Mouse (Mus musculus) limb, embryonic 11.5 days (tissue): ENCODE measurements at regions not wholly inside any gene's neighbourhood (a gene's known extent, or its start where the extent isn't known, plus 50 kb on each side); places are given as distances from the start of the nearest gene placed in this dataset.
A peak's percentile ranks its signal among the peaks of the same experiment; 100 is the strongest.
"Not testable (repeated sequence)": the region's sequence is repeated elsewhere in the genome, so short reads cannot be mapped to it uniquely, and the experiment has no call there.

Experiments
- ATAC-seq: fragments of 200-750 bp; cut with Nextera tagmentation; 2 replicates; pipeline ENCODE4 v1.8.0; 2017; ENCODE audit warnings: low read depth; ENCODE audit not compliant: insufficient number of reproducible peaks, low FRiP score, low TSS enrichment
- DNase-seq: peaks from one replicate; pipeline ENCODE4 v3.0.0-alpha.2; 2015; ENCODE audit warnings: low spot score
- H3K27ac ChIP-seq: fragments of 300-500 bp; sonication (generic); replicated peaks from 2 replicates; pipeline ENCODE4 v1.5.1; 2014; ENCODE audit warnings: low read depth, mild to moderate bottlenecking, low read length
- H3K27me3 ChIP-seq: fragments of 300-500 bp; sonication (generic); 2 replicates; pipeline ENCODE4 v1.6.1; 2014; ENCODE audit warnings: mild to moderate bottlenecking, low read length, mixed read lengths; ENCODE audit not compliant: control insufficient read depth, insufficient read depth
- H3K36me3 ChIP-seq: fragments of 300-500 bp; sonication (generic); 2 replicates; pipeline ENCODE4 v1.6.1; 2014; ENCODE audit warnings: mild to moderate bottlenecking, low read length, moderate library complexity, mixed read lengths; ENCODE audit not compliant: control insufficient read depth, insufficient read depth
- H3K4me1 ChIP-seq: fragments of 300-500 bp; sonication (generic); 2 replicates; pipeline ENCODE4 v1.6.1; 2014; ENCODE audit warnings: low read length, mixed read lengths; ENCODE audit not compliant: control insufficient read depth, insufficient read depth
- H3K4me2 ChIP-seq: fragments of 300-500 bp; sonication (generic); 2 replicates; pipeline ENCODE4 v1.6.1; 2014; ENCODE audit warnings: low read depth, mild to moderate bottlenecking, moderate library complexity; ENCODE audit not compliant: severe bottlenecking
- H3K4me3 ChIP-seq: fragments of 300-500 bp; sonication (generic); 2 replicates; pipeline ENCODE4 v1.5.1; 2014; ENCODE audit warnings: low read depth, low read length
- H3K9ac ChIP-seq: fragments of 300-500 bp; sonication (generic); 2 replicates; pipeline ENCODE4 v1.6.1; 2014; ENCODE audit warnings: mild to moderate bottlenecking, low read length
- H3K9me3 ChIP-seq: fragments of 300-500 bp; sonication (generic); 2 replicates; pipeline ENCODE4 v1.6.1; 2016; ENCODE audit warnings: low read length; ENCODE audit not compliant: control insufficient read depth
- WGBS: fragments of 180-500 bp; shearing (Covaris S2); extraction: QIAGEN DNeasy Blood & Tissue Kit; methylation state at CpG from one replicate; pipeline ENCODE4 v1.1.7; 2014; 5-methylcytosine and 5-hydroxymethylcytosine counted together

- H3K4me2 ChIP-seq, result no peak overlapping the region
- peak; percentile 37 for DNase-seq
These were observed 173.2 kb downstream of the Phf3 start for GRCm38 (mm10) chr1:30700399-30701081.

GRCm38 (mm10) chr1:30696342-30696741 is 177.4 kb downstream of the Phf3 start:
- Histone ChIP-seq H3K9me3 (no peaks in the 10 kb centered on the region), H3K4me3 (no peak overlapping the region), H3K36me3 (no peaks in the 10 kb centered on the region), H3K4me1 (no peaks in the 10 kb centered on the region), H3K27ac (no peak overlapping the region), H3K4me2 (no peak overlapping the region), H3K27me3 (no peaks in the 10 kb centered on the region), H3K9ac (no peak overlapping the region)
- no peak for ATAC-seq
- DNase-seq, result no peak

More at GRCm38 (mm10) chr1:30700399-30701081, 173.2 kb downstream of the Phf3 start:
- H3K9ac ChIP-seq, result no peak overlapping the region
- WGBS, result 51% methylated on average over 10 of the region's 10 CpGs
- H3K27me3 ChIP-seq, result no peaks in the 10 kb centered on the region
- H3K27ac ChIP-seq, result no peak overlapping the region
- no peaks in the 10 kb centered on the region for H3K9me3 ChIP-seq
- no peak overlapping the region for H3K4me3 ChIP-seq
- H3K36me3 ChIP-seq, result no peaks in the 10 kb centered on the region
- 0 out of 2 replicates have a peak, but pooled peaks have one; percentile 60 for ATAC-seq
- no peaks in the 10 kb centered on the region for H3K4me1 ChIP-seq

GRCm38 (mm10) chr1:30685318-30685717 is 188.4 kb downstream of the Phf3 start:
- H3K36me3 ChIP-seq, result no peaks in the 10 kb centered on the region
- ATAC-seq (no peak), DNase-seq (no peak)
- H3K27me3 ChIP-seq, result no peaks in the 10 kb centered on the region
- no peak overlapping the region for H3K27ac ChIP-seq
- no peak overlapping the region for H3K9ac ChIP-seq
- WGBS, result 88% methylated on average over 3 of the region's 3 CpGs
- no peak overlapping the region for H3K4me3 ChIP-seq
- H3K9me3 ChIP-seq, result no peaks in the 10 kb centered on the region
- no peak overlapping the region for H3K4me2 ChIP-seq
- H3K4me1 ChIP-seq, result no peaks in the 10 kb centered on the region

- no peak overlapping the region for H3K4me2 ChIP-seq
- H3K9me3 ChIP-seq, result no peaks in the 10 kb centered on the region
- H3K4me1 ChIP-seq, result no peaks in the 10 kb centered on the region
- 85% methylated on average over 2 of the region's 2 CpGs for WGBS
- H3K36me3 ChIP-seq, result no peaks in the 10 kb centered on the region
- ATAC-seq, result no peak
- DNase-seq, result no peak
- no peak overlapping the region for H3K4me3 ChIP-seq
- H3K27me3 ChIP-seq, result no peaks in the 10 kb centered on the region
- H3K9ac ChIP-seq, result no peak overlapping the region
- H3K27ac ChIP-seq, result no peak overlapping the region
These were observed 189.8 kb downstream of the Phf3 start for GRCm38 (mm10) chr1:30683889-30684288.

GRCm38 (mm10) chr1:30639807-30640206 is 233.9 kb downstream of the Phf3 start:
- 63% methylated on average over 2 of the region's 2 CpGs for WGBS
- ATAC-seq (no peak), DNase-seq (no peak)
- no peaks in the 10 kb centered on the region for H3K9me3 ChIP-seq
- H3K4me3 ChIP-seq, result no peak overlapping the region
- no peaks in the 10 kb centered on the region for H3K27me3 ChIP-seq
- no peaks in the 10 kb centered on the region for H3K36me3 ChIP-seq
- H3K4me2 ChIP-seq, result no peak overlapping the region
- H3K27ac ChIP-seq, result no peak overlapping the region
- no peaks in the 10 kb centered on the region for H3K4me1 ChIP-seq
- no peak overlapping the region for H3K9ac ChIP-seq

- Histone ChIP-seq H3K9me3 (no peaks in the 10 kb centered on the region), H3K27me3 (no peaks in the 10 kb centered on the region), H3K27ac (no peak overlapping the region), H3K4me3 (no peak overlapping the region), H3K4me2 (no peak overlapping the region), H3K36me3 (no peaks in the 10 kb centered on the region), H3K4me1 (no peaks in the 10 kb centered on the region), H3K9ac (no peak overlapping the region)
- ATAC-seq (no peak), DNase-seq (no peak)
- 79% methylated on average over 1 of the region's 1 CpGs for WGBS
These were observed 241.0 kb downstream of the Phf3 start for GRCm38 (mm10) chr1:30632760-30633159.

- 76% methylated on average over 5 of the region's 5 CpGs for WGBS
- not testable (repeated sequence) for H3K27ac ChIP-seq, ATAC-seq, H3K9me3 ChIP-seq, H3K4me1 ChIP-seq, H3K4me2 ChIP-seq, H3K9ac ChIP-seq, H3K36me3 ChIP-seq, H3K27me3 ChIP-seq, H3K4me3 ChIP-seq, DNase-seq
These were observed 245.9 kb downstream of the Phf3 start for GRCm38 (mm10) chr1:30627796-30628195.

- 70% methylated on average over 7 of the region's 7 CpGs for WGBS
- Histone ChIP-seq H3K4me1 (no peaks in the 10 kb centered on the region), H3K36me3 (no peaks in the 10 kb centered on the region), H3K9me3 (no peaks in the 10 kb centered on the region), H3K27me3 (no peaks in the 10 kb centered on the region), H3K4me2 (no peak overlapping the region), H3K4me3 (no peak overlapping the region), H3K9ac (no peak overlapping the region), H3K27ac (no peak overlapping the region)
- ATAC-seq (no peak), DNase-seq (no peak)
These were observed 278.5 kb downstream of the Phf3 start for GRCm38 (mm10) chr1:30595122-30595730.
